Mouse (Mus musculus): ENCODE results near the gene Fbxl3. TPM values are rescaled to one million over a fixed set of nuclear protein-coding genes. Genes with fewer than 3 reads are reported as not detected.

The Fbxl3 gene
- polyA plus RNA-seq, 1 experiment from 2014 or later = 13.1 TPM

DNA sequence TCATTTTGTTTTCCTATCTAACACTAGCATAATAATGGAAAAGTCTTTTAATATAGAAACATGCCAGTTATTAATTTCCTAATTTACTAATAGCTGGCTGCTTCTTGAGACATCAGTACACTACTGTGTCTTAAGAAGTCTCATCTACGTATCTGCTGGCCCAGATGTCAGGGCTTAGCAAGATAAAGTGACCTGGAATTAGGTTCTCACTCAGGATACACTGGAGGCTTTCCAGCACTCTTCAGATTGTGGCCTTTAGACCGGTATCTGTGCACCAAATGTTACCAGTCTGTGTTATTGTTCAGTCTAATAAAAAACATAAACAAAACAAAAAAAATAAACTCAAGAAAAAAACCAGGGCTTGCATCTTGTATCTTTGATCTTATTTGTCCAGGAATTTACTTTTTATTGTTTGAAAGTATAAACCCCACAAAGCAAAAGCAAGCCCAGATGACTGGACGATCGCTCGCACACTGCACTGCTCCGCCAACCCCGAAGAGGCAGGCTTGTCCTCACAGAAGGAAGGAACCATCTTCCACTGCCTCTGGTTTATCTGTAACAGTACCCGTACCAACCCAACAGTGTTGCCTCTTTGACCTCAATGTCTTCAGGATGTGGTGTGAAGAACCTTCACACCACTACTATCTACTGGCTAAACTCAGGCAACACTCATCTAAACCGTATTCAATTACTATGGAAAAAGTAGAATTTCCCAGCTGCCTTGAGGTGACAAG, 21.9 kb downstream of the Fbxl3 start:
- H3K36me3 ChIP-seq = peaks cover 78% of the 10 kb centered on the region
- 95% methylated on average over 9 of the region's 9 CpGs for WGBS
- no peak for DNase-seq (ENCODE audit: low spot score)
- H3K4me1 ChIP-seq (replicated peaks) = 0 out of 2 replicates have a peak, but pooled peaks cover 4% of the 10 kb centered on the region
- H3K27me3 ChIP-seq (ENCODE audit: insufficient read depth, poor library complexity, severe bottlenecking) = no peaks in the 10 kb centered on the region
- H3K27ac ChIP-seq = no peak overlapping the region
- no peaks in the 10 kb centered on the region for H3K9me3 ChIP-seq
- no peak overlapping the region for H3K4me3 ChIP-seq

DNA sequence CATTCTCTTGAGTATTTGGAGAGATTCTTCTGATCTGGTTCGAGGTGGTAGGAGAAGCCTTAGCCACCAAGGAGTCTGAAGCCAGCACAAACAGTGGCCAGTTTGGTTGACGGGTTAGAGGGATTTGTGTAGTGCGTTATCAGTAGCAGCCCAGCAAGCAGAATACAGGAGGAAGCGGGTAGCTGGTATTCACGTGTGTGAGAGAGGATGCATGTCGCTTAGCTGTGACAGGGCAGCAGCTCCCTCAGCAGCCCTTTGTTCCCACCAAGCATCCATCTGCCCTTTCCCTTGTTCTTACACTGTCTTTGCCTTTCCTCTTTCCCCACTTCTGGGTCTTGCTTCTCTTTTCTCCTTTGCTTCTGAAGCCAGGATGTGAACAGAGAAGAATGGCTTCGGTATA, 24.2 kb downstream of the Fbxl3 start:
- Histone ChIP-seq H3K27me3 (ENCODE audit: insufficient read depth, poor library complexity, severe bottlenecking) (no peaks in the 10 kb centered on the region), H3K4me1 (replicated peaks) (peaks cover 13% of the 10 kb centered on the region), H3K36me3 (peaks cover 77% of the 10 kb centered on the region), H3K4me3 (no peak overlapping the region), H3K27ac (no peak overlapping the region), H3K9me3 (no peaks in the 10 kb centered on the region)
- WGBS = 69% methylated on average over 7 of the region's 7 CpGs
- DNase-seq (ENCODE audit: low spot score) = no peak

DNA sequence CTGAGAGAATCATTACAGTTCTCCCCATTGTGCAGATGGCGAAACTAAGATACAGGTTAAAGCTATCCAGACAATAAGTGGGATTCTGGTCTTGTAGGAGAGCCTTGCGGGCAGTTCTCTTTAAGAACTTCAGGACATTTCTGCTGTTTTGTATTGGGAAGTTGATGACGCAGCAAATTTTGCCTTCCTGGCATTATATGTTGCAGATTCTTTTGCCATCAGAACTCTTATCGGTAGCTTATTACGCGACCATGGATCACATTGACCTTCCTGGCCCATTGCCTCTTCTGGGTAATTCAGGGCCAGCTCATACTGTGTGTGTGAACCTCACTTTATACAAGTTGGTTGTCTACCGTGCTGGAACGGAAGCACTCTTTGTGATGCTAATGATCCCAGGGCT, 25.5 kb downstream of the Fbxl3 start:
- Histone ChIP-seq H3K4me3 (no peak overlapping the region), H3K27me3 (ENCODE audit: insufficient read depth, poor library complexity, severe bottlenecking) (no peaks in the 10 kb centered on the region), H3K27ac (no peak overlapping the region), H3K9me3 (no peaks in the 10 kb centered on the region), H3K36me3 (peaks cover 67% of the 10 kb centered on the region), H3K4me1 (replicated peaks) (peaks cover 18% of the 10 kb centered on the region)
- 81% methylated on average over 8 of the region's 8 CpGs for WGBS
- no peak for DNase-seq (ENCODE audit: low spot score)

DNA sequence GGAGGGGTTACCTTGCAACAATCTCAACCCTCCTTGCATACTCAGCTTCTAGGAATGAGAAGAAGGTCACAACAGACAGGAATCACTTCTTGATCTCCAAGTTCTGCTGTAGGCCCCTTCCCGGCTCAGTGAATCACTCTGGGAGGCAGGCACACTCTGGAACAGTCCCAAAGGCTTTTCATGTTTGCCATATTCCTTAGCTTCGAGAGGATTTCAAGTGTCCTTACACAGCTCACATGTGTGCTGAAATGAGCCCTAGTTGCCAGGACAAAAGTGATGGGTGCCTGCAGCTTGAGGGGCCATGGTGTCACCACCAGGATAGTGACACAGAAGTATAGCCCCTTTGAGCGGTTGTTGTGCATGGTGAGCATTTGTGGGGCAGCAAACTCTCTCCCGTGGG, 26.6 kb downstream of the Fbxl3 start:
- Histone ChIP-seq H3K9me3 (no peaks in the 10 kb centered on the region), H3K4me1 (replicated peaks) (peaks cover 18% of the 10 kb centered on the region), H3K4me3 (no peak overlapping the region), H3K36me3 (peaks cover 56% of the 10 kb centered on the region), H3K27me3 (ENCODE audit: insufficient read depth, poor library complexity, severe bottlenecking) (no peaks in the 10 kb centered on the region), H3K27ac (no peak overlapping the region)
- DNase-seq (ENCODE audit: low spot score) = no peak
- 97% methylated on average over 4 of the region's 4 CpGs for WGBS

DNA sequence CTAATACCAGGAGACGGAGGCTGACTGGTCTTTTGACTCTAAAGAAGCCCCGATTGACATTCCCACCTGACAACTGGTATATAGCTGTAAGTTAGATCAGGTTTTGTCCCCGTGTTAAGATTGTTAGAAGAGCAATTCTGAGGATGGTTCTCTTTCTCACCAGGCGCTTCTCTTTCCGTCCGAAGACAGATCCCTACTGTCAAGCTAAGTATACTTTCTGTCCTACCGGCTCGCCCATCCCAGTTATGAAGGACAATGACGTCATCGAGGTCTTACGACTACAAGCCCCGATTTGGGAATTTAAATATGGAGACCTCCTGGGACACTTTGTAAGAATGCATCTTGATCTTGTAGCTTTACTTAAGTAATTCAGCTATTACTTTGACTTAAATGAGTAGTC, 27.9 kb downstream of the Fbxl3 start:
- H3K9me3 ChIP-seq = no peaks in the 10 kb centered on the region
- no peaks in the 10 kb centered on the region for H3K27me3 ChIP-seq (ENCODE audit: insufficient read depth, poor library complexity, severe bottlenecking)
- no peak for DNase-seq (ENCODE audit: low spot score)
- H3K36me3 ChIP-seq = peaks cover 45% of the 10 kb centered on the region
- H3K4me1 ChIP-seq (replicated peaks) = peaks cover 18% of the 10 kb centered on the region
- H3K27ac ChIP-seq = no peak overlapping the region
- 93% methylated on average over 12 of the region's 12 CpGs for WGBS
- no peak overlapping the region for H3K4me3 ChIP-seq

DNA sequence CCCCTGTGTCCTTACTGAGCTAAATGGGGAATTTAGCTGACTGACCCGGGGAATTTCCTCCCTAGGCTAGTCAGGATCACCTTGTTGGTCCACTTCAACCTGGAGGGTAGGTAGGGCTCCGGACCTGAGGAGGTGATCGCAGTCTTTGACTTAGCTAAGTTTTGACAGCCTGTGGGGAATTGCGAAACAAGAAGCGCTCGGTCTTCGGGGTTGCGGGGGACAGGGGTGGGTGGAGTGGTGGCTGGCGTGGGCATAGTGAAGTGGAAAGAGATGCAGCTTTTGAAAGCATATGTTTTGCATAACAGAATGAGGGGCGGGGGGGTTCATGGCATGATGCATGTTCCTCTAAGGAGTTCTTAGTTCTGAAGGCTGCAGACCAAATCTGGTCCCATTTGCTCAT, 28.6 kb downstream of the Fbxl3 start:
- DNase-seq (ENCODE audit: low spot score) = no peak
- peak overlapping the region; percentile 94 for H3K27ac ChIP-seq
- peak overlapping the region; percentile 75 for H3K4me3 ChIP-seq
- peaks cover 18% of the 10 kb centered on the region for H3K4me1 ChIP-seq (replicated peaks)
- no peaks in the 10 kb centered on the region for H3K9me3 ChIP-seq
- H3K36me3 ChIP-seq = peaks cover 38% of the 10 kb centered on the region
- no peaks in the 10 kb centered on the region for H3K27me3 ChIP-seq (ENCODE audit: insufficient read depth, poor library complexity, severe bottlenecking)
- WGBS = 4% methylated on average over 10 of the region's 10 CpGs

DNA sequence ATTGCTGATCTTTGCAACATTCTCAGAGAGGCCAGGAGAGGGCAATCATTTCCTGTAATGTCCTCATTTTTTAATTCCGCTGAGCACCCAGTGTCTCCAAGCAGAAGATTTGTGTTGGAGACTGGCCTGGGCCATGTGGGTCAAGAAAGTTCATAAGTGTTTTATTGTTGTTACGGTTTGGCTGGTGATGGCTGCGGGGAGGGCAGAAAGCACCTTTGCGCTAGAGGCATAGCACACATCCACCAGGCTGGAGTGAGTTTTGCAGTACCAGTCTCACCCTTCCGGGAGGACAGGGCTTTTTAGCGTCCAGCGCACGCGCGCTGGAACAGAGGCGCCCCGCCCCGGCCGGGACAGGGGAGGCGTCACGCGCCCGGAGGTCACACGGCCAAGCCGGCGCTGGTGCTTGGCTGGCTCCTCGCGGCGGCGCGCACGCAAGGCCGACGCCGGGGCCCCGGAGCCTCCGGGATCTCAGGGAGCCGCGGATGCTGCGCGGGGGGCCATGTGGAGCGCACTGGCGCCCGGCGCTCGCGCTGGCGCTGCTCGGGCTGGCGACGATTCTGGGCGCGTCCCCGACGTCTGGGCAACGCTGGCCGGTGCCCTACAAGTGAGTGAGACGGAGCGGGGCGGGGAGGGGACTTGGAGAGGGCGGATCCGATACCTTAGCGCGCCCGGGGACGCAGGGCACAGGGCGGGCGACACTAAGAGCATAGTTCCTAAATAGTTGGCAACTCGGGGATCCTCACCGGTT, 29.3 kb downstream of the Fbxl3 start, which contains the start of gene Cln5:
Gene Cln5 (plus strand): TSS at position 353 of the 748 bp plus-strand sequence.
- Histone ChIP-seq H3K9me3 (no peaks in the 10 kb centered on the region), H3K27ac (peak within 1 kb of the TSS; percentile 94), H3K4me1 (replicated peaks) (peaks cover 17% of the 10 kb centered on the region), H3K27me3 (ENCODE audit: insufficient read depth, poor library complexity, severe bottlenecking) (no peaks in the 10 kb centered on the region), H3K4me3 (peak within 1 kb of the TSS; percentile 75), H3K36me3 (peaks cover 33% of the 10 kb centered on the region)
- peak; percentile 95 for DNase-seq (ENCODE audit: low spot score)
- under 1% methylated on average over 65 of the region's 65 CpGs for WGBS

DNA sequence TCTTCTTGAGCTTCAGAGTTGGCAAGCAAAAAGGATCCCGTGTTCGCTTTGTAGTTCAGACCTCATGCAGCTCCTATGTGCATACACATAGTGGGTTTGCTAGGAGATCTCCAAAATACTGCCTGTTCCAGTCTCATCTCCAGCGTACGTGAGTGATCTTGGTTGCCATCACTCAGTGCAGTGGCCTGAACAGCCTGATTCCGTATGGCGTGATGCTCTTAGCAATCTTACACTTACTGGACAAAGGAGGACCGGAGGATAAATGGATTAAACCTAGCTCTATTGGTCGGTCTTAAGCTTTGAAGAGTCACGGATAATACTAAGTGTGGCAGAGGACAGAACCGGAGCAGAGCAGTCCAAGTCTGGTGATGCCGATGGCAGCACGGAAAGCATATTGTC, 29.9 kb downstream of the Fbxl3 start:
- Histone ChIP-seq H3K4me1 (replicated peaks) (peaks cover 17% of the 10 kb centered on the region), H3K4me3 (peak overlapping the region; percentile 75), H3K9me3 (no peaks in the 10 kb centered on the region), H3K27me3 (ENCODE audit: insufficient read depth, poor library complexity, severe bottlenecking) (no peaks in the 10 kb centered on the region), H3K27ac (peak overlapping the region; percentile 94), H3K36me3 (peaks cover 27% of the 10 kb centered on the region)
- WGBS = 16% methylated on average over 12 of the region's 12 CpGs
- no peak for DNase-seq (ENCODE audit: low spot score)

DNA sequence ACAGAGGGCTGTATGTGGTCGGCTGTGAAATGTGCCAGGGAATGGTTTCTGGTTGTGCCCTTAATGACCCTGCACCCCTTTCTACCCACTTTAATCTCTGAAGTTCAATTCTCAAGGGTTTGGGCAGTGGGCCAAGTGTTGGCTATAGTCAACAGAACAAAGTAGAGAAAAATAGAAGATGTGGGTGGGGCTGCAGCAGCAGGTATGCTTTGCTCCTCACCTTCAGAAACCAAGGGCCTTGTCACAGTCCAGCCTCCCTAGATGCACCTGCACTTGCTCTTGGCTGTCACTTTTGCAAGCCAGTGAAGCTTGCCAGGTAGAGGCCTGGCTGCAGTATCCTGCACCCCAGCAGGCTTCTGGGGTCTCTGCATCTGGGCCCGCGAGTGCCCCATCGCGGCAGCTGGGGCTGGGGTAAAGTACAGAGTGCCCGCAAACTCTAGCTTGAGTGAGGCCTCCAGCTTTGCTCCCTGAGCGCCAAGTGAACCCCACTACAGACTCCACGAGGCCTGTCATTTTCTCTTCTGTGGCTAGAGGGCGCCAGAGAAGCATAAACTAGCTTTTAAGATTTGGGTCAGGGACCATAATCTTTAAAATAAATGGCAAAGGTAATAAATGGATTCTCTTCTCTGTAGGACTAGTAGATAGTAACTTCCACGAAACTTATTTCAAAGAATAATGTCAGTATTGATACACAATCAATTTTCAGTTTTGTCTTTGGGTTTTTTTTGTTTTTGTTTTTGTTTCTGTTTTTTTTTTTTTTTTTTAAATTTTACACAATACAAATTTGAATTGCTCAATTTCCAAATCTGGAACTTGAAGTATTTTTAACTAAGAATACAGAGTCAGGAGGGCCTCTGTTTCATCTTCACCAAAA, 33.8 kb downstream of the Fbxl3 start:
- H3K27me3 ChIP-seq (ENCODE audit: insufficient read depth, poor library complexity, severe bottlenecking) = no peaks in the 10 kb centered on the region
- DNase-seq (ENCODE audit: low spot score) = peak; percentile 64
- H3K9me3 ChIP-seq = no peaks in the 10 kb centered on the region
- H3K27ac ChIP-seq = no peak overlapping the region
- no peak overlapping the region for H3K4me3 ChIP-seq
- WGBS = 15% methylated on average over 10 of the region's 10 CpGs
- H3K36me3 ChIP-seq = no peaks in the 10 kb centered on the region
- H3K4me1 ChIP-seq (replicated peaks) = peaks cover 11% of the 10 kb centered on the region

DNA sequence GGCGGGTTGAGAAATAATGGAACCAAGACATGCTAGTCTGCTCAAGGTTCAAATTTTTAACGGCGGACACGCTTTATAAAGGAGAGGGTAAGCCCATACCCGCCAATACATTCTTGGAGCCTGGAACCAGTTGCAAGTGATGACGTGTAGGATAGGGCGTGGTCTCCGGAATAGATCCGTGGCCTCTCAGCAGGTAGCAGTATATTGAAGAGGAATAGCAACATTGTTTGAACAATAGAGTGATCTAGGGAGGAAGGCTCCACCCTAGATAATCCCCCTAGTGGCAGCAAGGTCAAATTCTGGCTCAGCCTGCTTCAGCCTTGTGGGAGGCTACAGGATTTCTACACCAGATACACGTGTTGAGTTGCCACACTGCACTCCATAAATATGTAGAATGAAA, 39.9 kb downstream of the Fbxl3 start:
- H3K4me3 ChIP-seq = no peak overlapping the region
- WGBS = 88% methylated on average over 10 of the region's 10 CpGs
- no peaks in the 10 kb centered on the region for H3K4me1 ChIP-seq (replicated peaks)
- no peak for DNase-seq (ENCODE audit: low spot score)
- H3K36me3 ChIP-seq = no peaks in the 10 kb centered on the region
- H3K27me3 ChIP-seq (ENCODE audit: insufficient read depth, poor library complexity, severe bottlenecking) = no peaks in the 10 kb centered on the region
- no peak overlapping the region for H3K27ac ChIP-seq
- no peaks in the 10 kb centered on the region for H3K9me3 ChIP-seq

DNA sequence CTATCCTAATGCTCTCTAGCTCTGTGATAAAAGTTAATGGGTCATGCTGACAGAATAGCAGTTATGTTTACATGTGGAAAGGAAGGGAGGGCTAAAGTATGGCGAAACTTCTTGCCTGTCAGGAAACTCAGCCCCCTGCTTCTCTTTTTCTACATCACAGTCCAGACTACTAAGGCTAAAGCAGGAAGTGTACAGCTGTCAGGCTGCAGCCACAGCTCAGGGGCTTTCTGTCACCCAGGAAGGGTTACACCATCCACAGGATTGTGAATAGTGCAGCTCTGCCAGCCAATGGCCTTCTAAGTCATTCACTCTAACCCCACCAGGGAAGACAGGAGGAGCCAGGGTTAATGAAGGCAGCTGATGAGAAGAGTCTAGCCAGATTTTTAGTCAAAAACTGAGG, 40.4 kb downstream of the Fbxl3 start:
- Histone ChIP-seq H3K27me3 (ENCODE audit: insufficient read depth, poor library complexity, severe bottlenecking) (no peaks in the 10 kb centered on the region), H3K4me1 (replicated peaks) (no peaks in the 10 kb centered on the region), H3K4me3 (no peak overlapping the region), H3K27ac (no peak overlapping the region), H3K36me3 (no peaks in the 10 kb centered on the region), H3K9me3 (no peaks in the 10 kb centered on the region)
- WGBS = 78% methylated on average over 1 of the region's 1 CpGs
- DNase-seq (ENCODE audit: low spot score) = no peak

DNA sequence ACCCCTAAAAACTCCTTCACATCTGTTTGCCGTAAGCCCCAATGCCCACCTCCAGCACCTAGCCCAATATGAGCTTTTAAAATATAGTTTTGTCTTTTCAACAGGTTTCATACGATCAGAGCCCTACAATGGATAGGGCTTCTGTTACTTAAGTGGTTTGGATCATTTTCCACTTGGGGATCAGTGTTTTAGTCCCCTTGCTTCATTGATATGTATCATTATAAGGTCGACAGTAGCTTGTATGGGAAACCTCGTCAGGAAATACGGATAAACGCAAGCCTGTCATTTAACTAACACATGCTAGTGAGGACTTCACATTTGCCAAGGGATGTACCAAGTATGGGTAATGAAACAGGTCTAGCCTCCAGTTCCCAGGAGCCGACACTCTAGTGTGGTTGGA, 42.8 kb downstream of the Fbxl3 start:
- H3K36me3 ChIP-seq = no peaks in the 10 kb centered on the region
- WGBS = 90% methylated on average over 7 of the region's 7 CpGs
- no peaks in the 10 kb centered on the region for H3K27me3 ChIP-seq (ENCODE audit: insufficient read depth, poor library complexity, severe bottlenecking)
- no peaks in the 10 kb centered on the region for H3K9me3 ChIP-seq
- no peak for DNase-seq (ENCODE audit: low spot score)
- no peak overlapping the region for H3K27ac ChIP-seq
- H3K4me3 ChIP-seq = no peak overlapping the region
- H3K4me1 ChIP-seq (replicated peaks) = no peaks in the 10 kb centered on the region
